Mouse (Mus musculus) embryonic facial prominence, embryonic 10.5 days (tissue): ENCODE data around the gene Slc12a8. TPM values are rescaled to one million over a fixed set of nuclear protein-coding genes. Genes with fewer than 3 reads are reported as not detected.

Experiments used
- DNase-seq: peaks from one replicate; pipeline ENCODE4 v3.0.0-alpha.2; 2017; ENCODE audit warnings: low spot score
- H3K27ac ChIP-seq: fragments of 300-500 bp; sonication (generic); replicated peaks from 2 replicates; pipeline ENCODE4 v1.5.1; 2016; ENCODE audit warnings: mild to moderate bottlenecking
- H3K27me3 ChIP-seq: fragments of 300-500 bp; sonication (generic); replicated peaks from 2 replicates; pipeline ENCODE4 v1.6.1; 2016; ENCODE audit warnings: low read depth, mild to moderate bottlenecking; ENCODE audit not compliant: poor library complexity, severe bottlenecking
- H3K36me3 ChIP-seq: fragments of 300-500 bp; sonication (generic); replicated peaks from 2 replicates; pipeline ENCODE4 v1.6.1; 2016; ENCODE audit warnings: mild to moderate bottlenecking, moderate library complexity
- H3K4me1 ChIP-seq: fragments of 300-500 bp; sonication (generic); 2 replicates; pipeline ENCODE4 v1.6.1; 2016
- H3K4me3 ChIP-seq: fragments of 300-500 bp; sonication (generic); 2 replicates; pipeline ENCODE4 v1.5.1; 2016; ENCODE audit warnings: mild to moderate bottlenecking, moderate library complexity
- H3K9me3 ChIP-seq: fragments of 300-500 bp; sonication (generic); 2 replicates; pipeline ENCODE4 v1.6.1; 2016; ENCODE audit warnings: mild to moderate bottlenecking
- WGBS: fragments of 180-500 bp; shearing (Covaris S2); methylation state at CpG from one replicate; pipeline ENCODE4 v1.1.7; 2016; 5-methylcytosine and 5-hydroxymethylcytosine counted together
- polyA plus RNA-seq: library from polyadenylated mRNA; unstranded; fragments of >200 nt; fragmentation: Nextera tagmentation; extraction: Ambion mirVana; gene quantifications from 2 replicates; pipeline ENCODE4 v1.2.1, GENCODE M21; 2016

Gene Slc12a8
- polyA plus RNA-seq, 1 experiment from 2014 or later: 0.50 TPM

DNA sequence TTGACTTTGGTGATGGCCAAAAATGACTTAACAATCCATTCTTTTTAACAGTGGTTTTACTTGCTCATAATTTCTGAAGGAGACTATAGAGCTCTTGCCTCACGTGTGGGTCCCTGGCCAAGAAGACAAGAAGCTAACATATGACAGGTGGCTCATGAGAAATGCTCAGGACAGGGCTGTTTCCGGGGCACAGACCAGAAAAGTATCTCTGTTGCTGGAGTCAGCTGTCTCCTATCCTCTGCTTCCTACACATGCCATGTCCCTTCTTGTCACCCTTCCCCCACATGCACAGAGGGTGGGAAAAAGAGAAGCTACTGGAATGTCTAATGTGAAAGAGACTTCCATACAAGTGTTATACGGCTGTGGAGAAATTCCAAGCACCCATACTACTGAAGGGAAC, 73.3 kb downstream of the Slc12a8 start:
- Histone ChIP-seq H3K27ac (no peak overlapping the region), H3K4me1 (peaks cover 40% of the 10 kb centered on the region)
- WGBS: 94% methylated on average over 3 of the region's 3 CpGs

DNA sequence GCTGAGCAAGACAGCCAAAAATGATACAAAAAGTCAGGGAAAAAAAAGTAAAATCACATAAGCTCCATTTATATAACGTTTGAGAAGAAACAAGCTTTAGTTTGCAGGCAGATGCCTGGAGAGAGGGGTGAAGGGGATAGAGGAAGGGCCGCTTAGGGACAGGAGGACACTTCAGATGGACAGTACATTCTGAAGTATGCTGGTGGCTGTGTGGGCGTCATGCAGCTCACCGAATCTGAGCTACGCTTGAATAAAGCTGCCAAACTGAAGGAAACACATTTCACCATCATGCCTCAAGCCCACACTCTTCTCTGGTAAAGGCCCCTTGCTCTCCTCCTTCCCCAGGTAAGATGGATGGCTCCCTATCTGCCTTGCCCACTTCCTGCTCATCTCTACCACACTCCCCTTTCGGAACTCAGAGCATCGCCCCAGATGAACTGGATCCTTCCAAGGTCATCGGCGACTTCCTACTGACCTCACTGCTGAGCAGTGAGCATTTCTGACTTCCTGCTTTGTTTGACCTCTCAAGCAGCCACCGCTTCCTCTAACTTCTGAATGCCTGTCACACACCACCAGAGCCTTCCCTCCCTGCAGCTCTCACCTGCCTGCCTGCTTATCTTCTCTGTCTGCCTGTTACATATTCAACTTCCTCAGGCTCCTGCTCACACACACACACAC, 74.4 kb downstream of the Slc12a8 start:
- 72% methylated on average over 10 of the region's 10 CpGs for WGBS
- H3K27ac ChIP-seq: peak overlapping the region; percentile 20; the same call in 1 of the 2 replicates
- no peak for DNase-seq
- no peaks in the 10 kb centered on the region for H3K36me3 ChIP-seq
- H3K9me3 ChIP-seq: no peaks in the 10 kb centered on the region
- H3K4me1 ChIP-seq: peaks cover 37% of the 10 kb centered on the region
- H3K27me3 ChIP-seq: no peaks in the 10 kb centered on the region
- no peak overlapping the region for H3K4me3 ChIP-seq

More for the DNA sequence above, 73.3 kb downstream of the Slc12a8 start:
- Histone ChIP-seq H3K9me3 (no peaks in the 10 kb centered on the region), H3K27me3 (no peaks in the 10 kb centered on the region), H3K36me3 (no peaks in the 10 kb centered on the region), H3K4me3 (no peak overlapping the region)
- DNase-seq: no peak

DNA sequence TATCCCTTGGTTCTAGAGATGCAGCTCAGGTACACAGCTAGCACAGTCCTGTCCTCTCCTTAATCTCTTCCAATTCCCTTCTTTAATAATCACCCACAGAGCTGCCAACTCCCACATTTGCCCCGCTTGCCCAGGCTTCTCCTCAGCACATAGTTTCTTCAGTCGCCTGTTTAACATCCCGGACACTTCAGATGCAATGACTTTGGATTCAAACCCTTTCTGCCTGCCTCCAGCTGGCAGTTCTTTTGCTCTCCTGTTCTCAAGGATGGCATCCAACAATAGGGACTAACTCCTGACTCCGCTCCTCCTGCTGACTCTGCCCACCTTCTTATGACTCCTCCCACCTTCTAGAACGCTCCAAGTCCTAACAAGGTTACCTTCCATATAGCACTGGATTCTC, 75.2 kb downstream of the Slc12a8 start:
- H3K27ac ChIP-seq: no peak overlapping the region
- no peak overlapping the region for H3K4me3 ChIP-seq
- no peak for DNase-seq
- peaks cover 37% of the 10 kb centered on the region for H3K4me1 ChIP-seq
- 96% methylated on average over 5 of the region's 5 CpGs for WGBS
- no peaks in the 10 kb centered on the region for H3K27me3 ChIP-seq
- H3K9me3 ChIP-seq: no peaks in the 10 kb centered on the region
- H3K36me3 ChIP-seq: no peaks in the 10 kb centered on the region

DNA sequence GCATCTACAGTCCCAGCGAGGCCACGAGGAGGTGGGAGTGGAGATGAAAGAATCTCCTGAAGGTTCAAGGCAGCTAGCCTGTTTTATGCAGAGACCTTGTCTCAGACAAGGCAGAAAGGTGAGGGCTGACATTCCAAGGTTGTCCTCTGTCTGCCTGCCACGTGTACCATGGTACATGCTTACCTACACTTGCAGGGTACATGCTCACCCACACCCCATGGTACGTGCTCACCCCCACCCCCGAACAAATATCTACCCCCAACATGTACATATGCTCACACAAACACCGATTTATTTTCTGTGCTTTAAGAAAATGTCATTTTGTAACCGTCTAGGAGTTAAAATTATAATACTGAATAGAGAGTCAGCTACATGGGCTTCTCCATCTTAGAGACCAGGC, 76.3 kb downstream of the Slc12a8 start:
- Histone ChIP-seq H3K4me1 (peaks cover 34% of the 10 kb centered on the region), H3K27ac (peak overlapping the region; percentile 15), H3K9me3 (no peaks in the 10 kb centered on the region), H3K27me3 (no peaks in the 10 kb centered on the region), H3K4me3 (no peak overlapping the region), H3K36me3 (no peaks in the 10 kb centered on the region)
- no peak for DNase-seq
- 85% methylated on average over 7 of the region's 7 CpGs for WGBS

DNA sequence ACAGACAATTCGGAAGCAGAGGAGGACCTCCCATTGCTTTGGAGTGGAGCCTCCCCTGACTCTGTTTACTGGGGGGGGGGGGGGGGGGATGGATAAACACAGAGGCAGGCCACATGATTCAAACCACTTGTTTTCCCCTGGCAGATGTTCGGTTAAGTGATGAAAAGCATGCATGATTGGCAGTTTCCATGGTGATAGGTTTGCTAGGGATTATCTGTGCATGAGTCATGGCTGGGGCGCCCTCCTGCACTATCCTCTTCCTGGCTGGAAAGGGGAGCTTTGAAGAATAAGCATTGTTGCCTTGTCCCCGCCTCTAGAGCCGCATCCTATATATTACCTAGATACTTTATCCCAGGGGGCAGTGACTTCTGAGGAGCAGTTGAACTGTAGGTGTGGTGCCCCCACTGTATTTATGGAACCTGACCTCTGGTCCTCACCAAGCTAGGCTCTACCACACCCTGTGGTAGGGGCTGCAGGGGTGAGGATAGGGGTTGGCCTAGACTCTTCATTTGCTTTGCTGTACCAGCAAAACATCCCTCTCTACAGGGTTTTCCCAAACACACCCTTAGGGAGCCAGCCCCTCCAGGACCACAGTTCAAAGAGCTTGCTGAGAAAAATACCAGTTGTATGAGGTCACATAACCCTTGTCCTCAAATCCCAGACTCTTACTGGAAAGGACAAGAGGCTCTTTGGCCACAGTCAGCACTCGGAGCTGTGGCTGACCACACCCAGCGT, 77.1 kb downstream of the Slc12a8 start:
- H3K36me3 ChIP-seq: no peaks in the 10 kb centered on the region
- H3K27me3 ChIP-seq: no peaks in the 10 kb centered on the region
- no peaks in the 10 kb centered on the region for H3K9me3 ChIP-seq
- peaks cover 29% of the 10 kb centered on the region for H3K4me1 ChIP-seq
- peak; percentile 51 for DNase-seq
- H3K4me3 ChIP-seq: no peak overlapping the region
- peak overlapping the region; percentile 51 for H3K27ac ChIP-seq
- WGBS: 49% methylated on average over 7 of the region's 7 CpGs

DNA sequence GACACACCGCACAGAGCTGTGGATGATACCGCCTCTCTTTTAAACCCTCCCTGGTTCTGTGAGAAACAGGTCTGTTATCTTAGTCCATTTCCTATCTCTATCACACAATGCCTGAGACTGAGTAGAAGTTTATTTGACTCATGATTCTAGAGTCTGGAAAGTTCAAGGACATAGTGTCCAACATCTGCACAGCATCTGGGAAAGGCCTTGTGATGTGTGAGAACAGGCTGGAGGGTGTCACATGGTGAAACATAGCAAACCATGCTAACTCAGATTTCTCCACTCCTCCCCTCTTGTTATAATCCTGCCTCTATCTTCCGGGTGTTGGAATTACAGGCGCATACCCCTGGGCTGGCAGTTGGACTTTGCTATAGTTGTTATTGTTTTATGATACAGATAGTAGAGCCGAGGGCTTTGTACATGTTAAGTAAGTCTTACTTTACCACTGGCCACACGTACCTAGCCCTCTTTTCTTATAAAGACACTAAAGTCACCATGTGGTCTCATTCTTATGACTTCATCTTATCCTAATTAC, 78.2 kb downstream of the Slc12a8 start:
- peaks cover 24% of the 10 kb centered on the region for H3K4me1 ChIP-seq
- H3K27me3 ChIP-seq: no peaks in the 10 kb centered on the region
- H3K36me3 ChIP-seq: no peaks in the 10 kb centered on the region
- 93% methylated on average over 6 of the region's 6 CpGs for WGBS
- no peaks in the 10 kb centered on the region for H3K9me3 ChIP-seq
- no peak overlapping the region for H3K4me3 ChIP-seq
- no peak for DNase-seq
- H3K27ac ChIP-seq: no peak overlapping the region

GRCm38 (mm10) chr16:33596213-33596612, 79.1 kb downstream of the Slc12a8 start:
- Histone ChIP-seq H3K27me3 (no peaks in the 10 kb centered on the region), H3K36me3 (no peaks in the 10 kb centered on the region), H3K4me1 (peaks cover 24% of the 10 kb centered on the region), H3K9me3 (no peaks in the 10 kb centered on the region), H3K4me3 (no peak overlapping the region), H3K27ac (no peak overlapping the region)
- no peak for DNase-seq
- 86% methylated on average over 4 of the region's 4 CpGs for whole genome bisulfite sequencing

- Histone ChIP-seq H3K4me1 (peaks cover 2% of the 10 kb centered on the region; the same call in 1 of the 2 replicates), H3K27me3 (no peaks in the 10 kb centered on the region), H3K27ac (no peak overlapping the region), H3K9me3 (no peaks in the 10 kb centered on the region), H3K36me3 (0 out of 2 replicates have a peak, but pooled peaks cover 2% of the 10 kb centered on the region), H3K4me3 (no peak overlapping the region)
- peak; percentile 47 for DNase-seq
- 30% methylated on average over 5 of the region's 5 CpGs for WGBS
Measured at GRCm38 (mm10) chr16:33600216-33600615, 83.1 kb downstream of the Slc12a8 start.

GRCm38 (mm10) chr16:33601299-33601698, 84.2 kb downstream of the Slc12a8 start:
- 95% methylated on average over 8 of the region's 8 CpGs for WGBS
- Histone ChIP-seq H3K36me3 (0 out of 2 replicates have a peak, but pooled peaks cover 2% of the 10 kb centered on the region), H3K4me3 (no peak overlapping the region), H3K9me3 (no peaks in the 10 kb centered on the region), H3K27ac (no peak overlapping the region), H3K4me1 (peaks cover 13% of the 10 kb centered on the region), H3K27me3 (no peaks in the 10 kb centered on the region)
- no peak for DNase-seq

GRCm38 (mm10) chr16:33605647-33606596, 88.8 kb downstream of the Slc12a8 start:
- H3K36me3 ChIP-seq: 0 out of 2 replicates have a peak, but pooled peaks cover 2% of the 10 kb centered on the region
- peak; percentile 37 for DNase-seq
- no peaks in the 10 kb centered on the region for H3K27me3 ChIP-seq
- H3K27ac ChIP-seq: peak overlapping the region; percentile 59
- WGBS: 18% methylated on average over 9 of the region's 9 CpGs
- H3K9me3 ChIP-seq: no peaks in the 10 kb centered on the region
- no peak overlapping the region for H3K4me3 ChIP-seq
- H3K4me1 ChIP-seq: peaks cover 28% of the 10 kb centered on the region

DNA sequence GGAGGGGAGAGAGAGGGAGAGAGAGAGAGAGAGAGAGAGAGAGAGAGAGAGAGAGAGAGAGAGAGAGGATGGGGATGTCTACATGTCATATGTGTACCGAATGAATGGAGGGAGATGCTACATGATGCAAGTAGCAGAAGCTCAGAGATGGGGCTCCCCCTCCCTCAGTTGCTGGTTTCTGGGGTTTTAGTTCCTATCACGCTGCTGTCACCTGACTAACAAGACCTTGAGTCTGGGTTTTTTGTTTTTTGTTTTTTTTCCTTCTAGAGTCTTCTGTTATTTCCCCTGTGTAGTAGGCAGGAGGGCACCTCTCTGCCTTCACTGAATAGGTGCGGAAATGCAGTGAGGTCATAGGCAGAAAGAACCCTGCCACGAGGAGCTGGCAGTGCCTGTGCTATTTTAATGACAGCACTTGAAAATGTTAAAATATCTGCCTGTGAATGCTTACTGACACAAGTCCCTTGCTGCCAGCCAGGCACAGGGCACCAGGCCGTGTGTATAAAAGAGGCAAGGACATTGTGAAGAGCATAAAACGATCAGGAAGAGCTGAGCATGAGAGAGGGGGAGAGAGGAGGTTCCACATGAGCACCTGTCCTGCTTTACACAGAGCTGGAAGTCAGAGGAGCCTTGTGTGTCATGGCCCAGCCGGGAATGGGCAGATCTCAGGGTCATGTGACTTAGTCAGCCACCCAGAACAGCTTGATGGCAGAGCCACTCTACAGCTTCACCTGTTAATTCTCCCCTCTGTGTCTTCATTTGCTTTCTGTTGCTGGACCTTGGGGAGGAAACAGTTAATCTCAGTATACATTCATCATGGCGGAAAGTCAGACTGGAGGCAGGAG, 89.8 kb downstream of the Slc12a8 start:
- Histone ChIP-seq H3K27ac (peak overlapping the region; percentile 59), H3K9me3 (no peaks in the 10 kb centered on the region), H3K36me3 (0 out of 2 replicates have a peak, but pooled peaks cover 2% of the 10 kb centered on the region), H3K4me1 (peaks cover 28% of the 10 kb centered on the region), H3K4me3 (no peak overlapping the region), H3K27me3 (no peaks in the 10 kb centered on the region)
- WGBS: 59% methylated on average over 8 of the region's 8 CpGs
- DNase-seq: no peak
